Mouse (Mus musculus) left cerebral cortex, adult 8-10 months (tissue): Measurements from ENCODE around the gene Crtc2. TPM values are rescaled to one million over a fixed set of nuclear protein-coding genes. Genes with fewer than 3 reads are reported as not detected.
"Not testable (repeated sequence)": the region's sequence is repeated elsewhere in the genome, so short reads cannot be mapped to it uniquely, and the experiment has no call there.

Source experiments
- DNase-seq, 2 experiments: peaks; one replicate each; pipeline ENCODE4 v3.0.0; 2022; ENCODE audit warnings: low spot score in 2 of 2
- total RNA-seq, 4 experiments: library from RNA; stranded (reverse); gene quantifications; 2 replicates each; pipeline ENCODE4 v1.2.4; 2022

Gene Crtc2
- total RNA-seq, 4 experiments from 2014 or later = 33.0 to 41.6 (median 35.8) TPM

DNA sequence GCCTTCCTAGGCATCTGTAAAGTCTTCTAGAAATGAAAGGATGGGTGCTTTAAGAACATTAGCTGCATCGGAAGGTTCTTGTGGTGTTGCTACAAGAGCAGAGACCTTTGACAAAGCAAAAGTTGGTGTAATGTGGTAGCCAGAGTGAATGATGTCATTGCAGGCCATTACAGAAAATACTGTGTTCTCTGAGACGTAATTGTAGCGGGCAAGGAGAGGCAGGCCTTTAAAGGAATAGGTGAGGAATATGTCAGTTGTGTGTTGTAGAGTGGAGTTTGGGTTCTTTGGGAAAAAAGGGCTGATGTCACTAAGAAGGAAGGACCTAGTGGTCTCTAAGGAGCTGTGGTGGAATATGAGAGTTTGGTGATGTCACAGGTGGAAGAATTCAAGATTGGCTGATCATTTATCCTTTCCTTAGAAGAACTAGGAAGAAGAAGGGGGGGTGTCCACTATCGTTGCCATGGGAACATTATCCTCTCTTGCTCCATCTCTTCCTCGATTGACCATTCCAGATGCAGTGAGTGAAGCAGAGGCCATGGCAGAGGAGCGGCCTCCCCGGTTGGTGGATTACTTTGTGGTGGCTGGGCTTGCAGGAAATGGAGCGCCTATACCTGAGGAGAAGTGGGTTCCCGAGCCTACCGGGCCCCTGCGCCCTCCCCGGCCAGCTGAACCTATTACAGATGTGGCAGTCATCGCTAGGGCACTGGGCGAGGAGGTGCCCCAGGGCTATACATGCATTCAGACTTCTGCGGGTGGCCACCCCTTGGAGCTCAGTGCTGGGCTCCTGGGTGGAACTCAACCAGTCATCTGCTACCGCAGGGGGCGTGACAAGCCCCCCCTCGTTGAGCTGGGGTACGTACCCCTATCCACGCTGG lies 13.2 kb downstream of the Crtc2 start:
- DNase-seq = no peak

DNA sequence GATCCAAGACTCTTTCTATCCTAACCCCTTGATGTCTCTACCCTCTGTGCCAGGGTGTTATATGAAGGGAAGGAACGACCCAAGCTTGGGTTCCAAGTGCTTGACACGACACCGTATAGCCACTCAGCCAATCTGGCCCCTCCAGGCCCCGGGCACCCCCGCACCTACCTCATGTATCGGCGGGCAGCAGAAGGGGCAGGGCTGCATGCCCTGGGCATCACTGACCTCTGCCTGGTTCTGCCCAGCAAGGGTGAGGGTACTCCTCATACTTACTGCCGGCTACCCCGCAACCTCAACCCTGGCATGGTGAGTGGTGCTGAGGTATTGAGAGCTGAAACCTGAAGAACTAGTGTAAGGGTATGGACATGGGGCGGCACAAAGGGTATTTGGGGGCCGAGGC lies 14.2 kb downstream of the Crtc2 start:
- no peak for DNase-seq

DNA sequence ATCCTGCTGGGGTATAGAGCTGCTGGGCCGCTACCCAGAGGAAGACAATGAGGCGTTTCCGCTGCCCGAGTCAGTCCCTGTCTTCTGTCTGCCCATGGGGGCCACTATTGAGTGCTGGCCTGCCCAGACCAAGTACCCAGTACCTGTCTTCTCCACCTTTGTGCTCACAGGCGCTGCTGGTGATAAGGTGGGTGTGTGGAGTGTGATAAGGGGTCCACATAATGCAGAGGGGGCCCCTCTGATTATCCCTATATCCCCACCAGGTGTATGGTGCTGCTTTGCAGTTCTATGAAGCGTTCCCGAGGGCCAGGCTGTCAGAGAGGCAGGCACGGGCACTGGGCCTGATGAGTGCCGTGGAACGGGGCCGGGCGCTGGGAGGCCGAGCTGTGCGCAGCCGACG lies 15.0 kb downstream of the Crtc2 start:
- no peak for DNase-seq

DNA sequence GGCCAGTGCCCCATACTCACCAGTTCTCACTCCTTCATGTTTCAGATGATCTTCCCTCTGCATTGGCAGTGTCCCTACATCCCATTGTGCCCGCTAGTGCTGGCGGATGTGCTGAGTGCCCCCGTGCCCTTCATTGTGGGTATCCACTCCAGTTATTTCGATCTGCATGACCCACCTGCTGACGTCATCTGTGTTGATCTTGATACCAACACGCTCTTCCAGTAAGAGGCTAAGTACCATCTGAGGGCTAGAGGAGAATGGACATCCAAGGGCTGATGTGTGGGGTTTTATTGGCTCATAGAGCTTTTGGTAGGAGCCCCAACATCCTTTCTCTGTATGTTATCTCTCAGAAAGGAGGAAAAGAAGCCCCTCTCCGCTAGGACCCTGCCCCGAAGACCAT lies 16.8 kb downstream of the Crtc2 start:
- DNase-seq = no peak

DNA sequence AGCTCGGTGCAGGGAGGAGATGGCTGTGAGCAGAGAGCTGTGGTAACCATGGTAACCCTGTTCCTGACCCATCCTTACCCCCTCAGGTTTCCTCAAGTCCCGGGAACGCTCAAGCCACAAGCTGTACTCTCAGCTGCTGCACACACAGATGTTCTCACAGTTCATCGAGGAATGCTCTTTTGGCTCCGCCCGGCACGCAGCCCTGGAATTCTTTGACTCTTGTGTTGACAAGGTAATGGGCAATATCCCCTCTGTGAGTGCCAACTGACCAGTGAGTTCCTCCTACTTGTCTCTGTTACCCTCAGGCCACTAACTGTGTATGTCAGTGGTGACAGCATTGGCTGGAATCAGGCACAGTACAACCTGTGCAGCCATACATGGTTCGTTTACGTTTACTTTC lies 18.2 kb downstream of the Crtc2 start:
- DNase-seq = no peak

DNA sequence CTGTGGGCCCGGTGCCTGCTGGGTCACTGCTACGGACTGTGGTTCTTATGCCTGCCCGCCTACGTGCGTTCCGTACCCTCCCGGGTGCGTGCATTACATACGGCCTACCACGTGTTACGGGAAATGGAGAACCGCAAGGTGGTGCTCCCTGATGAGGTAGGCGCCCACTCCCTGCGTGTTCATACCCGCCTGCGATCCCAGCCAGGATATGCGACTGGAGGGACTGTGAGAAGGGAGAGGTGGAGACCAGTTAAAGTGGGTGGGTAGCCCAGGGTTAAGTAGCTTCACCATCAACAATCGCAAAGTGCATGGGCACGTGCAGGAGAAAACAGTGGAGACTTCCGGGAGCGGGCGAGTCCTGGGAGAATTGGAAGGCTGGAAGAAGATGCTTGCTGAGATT lies 19.9 kb downstream of the Crtc2 start:
- no peak for DNase-seq

DNA sequence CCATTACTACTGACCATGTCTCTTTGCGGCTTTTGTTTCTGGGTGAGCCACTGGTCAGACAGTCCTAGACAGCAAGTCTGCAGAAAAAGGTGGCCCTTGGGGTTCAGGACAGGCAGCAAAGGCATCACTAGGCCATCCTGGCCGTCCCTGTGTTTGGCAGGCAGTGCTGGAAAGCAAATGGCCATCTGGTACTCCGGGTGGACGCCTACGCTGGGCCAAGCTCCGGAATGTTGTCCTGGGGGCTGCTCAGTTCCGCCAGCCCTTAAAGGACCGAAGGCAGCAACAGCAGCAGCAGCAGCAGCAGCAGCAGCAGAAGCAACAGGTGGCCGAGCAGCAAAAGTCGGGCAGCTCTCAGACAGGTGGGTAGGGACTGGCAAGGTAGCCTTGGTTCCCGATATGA lies 21.3 kb downstream of the Crtc2 start:
- DNase-seq = no peak

DNA sequence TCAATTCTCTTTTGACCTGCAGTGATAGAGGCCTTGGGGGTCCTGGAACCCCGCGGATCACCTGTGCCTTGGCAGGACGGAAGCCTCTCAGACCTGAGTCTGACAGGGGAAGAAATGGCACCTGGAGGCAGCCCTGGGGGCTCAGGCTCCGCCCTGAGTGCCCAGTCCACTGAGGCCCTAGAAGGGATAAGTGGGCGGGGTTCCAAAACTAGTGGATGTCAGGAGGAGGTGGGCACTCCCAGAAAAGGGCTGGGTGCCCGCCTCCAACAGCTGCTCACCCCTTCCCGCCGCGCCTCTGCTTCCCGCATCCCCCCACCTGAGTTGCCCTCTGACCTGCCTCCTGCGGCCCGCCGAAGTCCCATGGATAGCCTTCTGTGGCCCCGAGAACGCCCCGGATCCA lies 22.9 kb downstream of the Crtc2 start:
- no peak for DNase-seq

DNA sequence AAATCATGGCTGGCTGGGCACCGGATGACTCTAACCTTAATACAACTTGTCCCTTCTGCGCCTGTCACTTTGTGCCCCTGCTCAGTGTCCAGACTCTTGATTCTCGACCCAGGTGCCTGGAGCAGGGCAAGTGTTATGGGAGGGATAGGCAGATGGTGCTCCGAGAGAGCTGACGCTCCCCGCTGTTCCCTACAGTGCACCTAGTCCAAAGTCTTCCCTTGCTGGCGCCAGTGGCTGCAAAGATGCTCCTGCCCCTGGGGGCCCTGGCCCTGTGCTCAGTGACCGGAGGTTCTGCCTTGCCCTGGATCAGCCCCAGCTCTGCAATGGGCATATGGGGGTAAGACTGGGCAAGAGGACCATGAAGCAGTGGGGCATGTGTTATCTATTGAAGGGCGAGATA lies 23.8 kb downstream of the Crtc2 start:
- DNase-seq = no peak

DNA sequence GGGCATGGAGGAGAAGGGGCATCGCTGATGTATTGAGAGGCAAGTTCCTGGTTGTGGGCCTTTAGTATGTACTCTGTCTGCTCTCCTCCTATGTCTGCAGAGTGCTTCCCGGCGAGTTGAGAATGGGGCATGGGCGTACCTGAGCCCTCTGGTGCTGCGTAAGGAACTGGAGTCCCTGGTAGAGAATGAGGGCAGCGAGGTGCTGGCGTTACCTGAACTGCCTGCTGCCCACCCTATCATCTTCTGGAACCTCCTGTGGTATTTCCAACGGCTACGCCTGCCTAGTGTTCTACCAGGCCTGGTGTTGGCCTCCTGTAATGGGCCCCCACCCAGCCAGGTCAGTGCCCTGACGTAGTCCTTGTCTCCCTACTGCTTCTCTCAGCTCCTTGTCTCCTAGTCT lies 24.2 kb downstream of the Crtc2 start:
- no peak for DNase-seq

DNA sequence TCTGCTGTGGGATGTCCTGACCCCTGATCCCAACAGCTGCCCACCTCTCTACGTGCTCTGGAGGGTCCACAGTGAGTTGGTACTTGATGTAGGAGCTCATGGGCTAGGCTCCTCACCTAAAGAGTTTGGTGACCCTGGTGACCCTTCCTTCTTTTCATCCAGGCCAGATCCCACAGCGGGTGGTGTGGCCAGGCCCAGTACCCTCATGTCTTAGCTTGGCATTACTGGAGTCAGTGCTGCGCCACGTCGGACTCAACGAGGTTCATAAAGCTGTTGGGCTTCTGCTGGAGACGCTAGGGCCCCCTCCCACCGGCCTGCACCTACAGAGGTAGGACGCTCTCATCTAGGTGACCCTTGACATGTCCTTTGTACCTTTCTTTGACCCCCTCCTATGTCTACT lies 25.3 kb downstream of the Crtc2 start:
- no peak for DNase-seq

DNA sequence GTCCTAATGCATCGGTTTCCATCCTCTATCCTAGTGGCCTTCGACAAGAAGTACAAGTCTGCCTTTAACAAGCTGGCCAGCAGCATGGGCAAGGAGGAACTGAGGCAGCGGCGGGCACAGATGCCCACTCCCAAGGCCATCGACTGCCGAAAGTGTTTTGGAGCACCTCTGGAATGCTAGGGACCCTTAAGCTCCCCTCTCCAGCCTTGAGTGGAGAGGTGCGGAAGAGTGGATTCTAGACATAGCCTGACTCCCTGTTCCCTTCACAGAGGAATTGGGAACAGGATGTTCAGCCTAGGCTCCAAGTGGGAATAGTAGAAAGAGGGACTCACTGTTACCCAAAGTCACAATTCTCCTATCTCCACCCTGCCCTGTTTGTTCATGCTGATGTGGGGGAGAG lies 25.8 kb downstream of the Crtc2 start:
- DNase-seq = no peak

DNA sequence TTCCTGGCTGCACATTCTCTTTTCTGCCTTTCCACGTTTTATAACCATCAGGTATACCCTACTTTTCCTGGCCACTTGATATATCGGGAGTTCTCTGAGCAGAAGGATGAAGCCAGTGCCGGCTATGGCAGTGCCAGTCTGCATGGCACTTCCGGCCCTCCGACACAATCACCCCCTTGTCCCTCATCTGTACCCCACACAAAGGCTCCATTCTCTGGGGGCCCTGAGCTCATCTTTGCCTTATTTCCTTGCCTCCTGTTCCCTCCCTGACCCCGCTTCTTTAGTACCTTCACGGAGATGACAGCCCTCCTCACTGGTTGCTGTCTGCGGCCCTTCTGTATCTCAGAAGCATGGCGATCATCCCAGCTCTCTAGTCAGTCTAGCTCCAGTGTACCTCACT lies 26.7 kb downstream of the Crtc2 start:
- no peak for DNase-seq

DNA sequence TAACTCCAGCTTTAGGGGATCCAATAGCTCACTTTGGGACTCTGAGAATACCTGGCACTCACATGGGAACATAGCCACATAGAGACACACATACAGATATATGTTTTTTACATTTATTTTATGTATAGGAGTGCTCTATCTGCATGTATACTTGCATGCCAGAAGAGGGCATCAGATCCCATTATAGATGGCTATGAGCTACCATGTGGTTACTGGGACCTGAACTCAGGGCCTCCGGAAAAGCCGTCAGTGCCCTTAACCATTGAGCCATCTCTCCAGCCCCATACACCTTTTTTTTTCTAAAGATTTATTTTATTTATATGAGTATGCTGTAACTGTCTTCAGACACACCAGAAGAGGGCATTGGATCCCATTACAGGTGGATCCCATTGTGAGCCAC lies 30.2 kb downstream of the Crtc2 start:
- no peak for DNase-seq

DNA sequence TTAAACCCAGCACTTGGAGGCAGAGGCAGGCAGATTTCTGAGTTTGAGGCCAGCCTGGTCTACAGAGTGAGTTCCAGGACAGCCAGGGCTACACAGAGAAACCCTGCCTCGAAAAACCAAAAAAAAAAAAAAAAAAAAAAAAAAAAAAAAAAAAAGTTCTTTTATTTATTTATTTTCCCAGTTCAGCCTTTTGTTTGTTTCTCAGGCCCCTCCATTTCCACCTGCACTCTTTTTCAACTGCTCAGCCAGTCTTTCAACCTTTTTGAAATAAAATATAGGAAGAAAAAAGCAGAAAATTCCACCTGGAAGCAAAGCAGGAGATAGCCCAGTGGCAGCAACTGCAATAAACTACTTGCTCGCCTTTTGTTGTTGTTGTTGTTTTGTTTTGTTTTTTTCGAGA lies 35.4 kb downstream of the Crtc2 start:
- DNase-seq = not testable (repeated sequence)

DNA sequence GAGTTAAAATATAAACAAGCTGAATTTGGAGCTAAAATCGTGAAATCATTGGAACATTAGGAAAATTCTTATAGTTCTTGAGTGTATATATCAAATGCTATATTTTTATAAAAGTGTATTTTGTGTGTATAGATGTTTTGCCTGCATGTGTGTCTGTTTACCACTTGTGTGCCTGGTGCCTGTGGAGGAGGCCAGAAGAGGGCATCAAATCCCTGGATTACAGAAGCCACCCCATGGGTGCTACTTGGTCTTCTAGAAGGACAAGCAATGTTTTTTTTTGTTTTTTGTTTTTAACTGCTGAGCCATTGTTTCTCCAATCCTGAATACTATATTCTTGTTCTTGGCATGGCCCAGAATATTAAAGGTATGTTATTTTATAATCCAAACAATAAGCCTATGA lies 36.6 kb downstream of the Crtc2 start:
- no peak for DNase-seq

DNA sequence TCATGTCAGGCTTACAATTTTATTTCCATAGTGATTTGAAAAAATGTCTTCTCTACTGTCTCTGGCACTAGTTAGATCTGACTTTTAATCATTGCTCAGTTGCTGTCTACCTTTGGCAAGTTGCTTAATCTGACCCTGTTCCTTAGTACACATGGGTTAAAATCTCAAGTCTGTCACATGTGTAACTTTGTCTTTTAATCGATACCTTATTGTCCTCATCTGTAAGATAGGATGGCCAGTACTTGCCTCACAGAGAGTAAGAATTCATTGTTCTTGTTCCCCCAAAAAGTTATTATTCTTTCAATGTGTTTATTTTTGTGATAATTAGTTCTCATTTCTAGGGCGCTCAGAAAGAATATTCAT lies 38.0 kb downstream of the Crtc2 start:
- DNase-seq = no peak

DNA sequence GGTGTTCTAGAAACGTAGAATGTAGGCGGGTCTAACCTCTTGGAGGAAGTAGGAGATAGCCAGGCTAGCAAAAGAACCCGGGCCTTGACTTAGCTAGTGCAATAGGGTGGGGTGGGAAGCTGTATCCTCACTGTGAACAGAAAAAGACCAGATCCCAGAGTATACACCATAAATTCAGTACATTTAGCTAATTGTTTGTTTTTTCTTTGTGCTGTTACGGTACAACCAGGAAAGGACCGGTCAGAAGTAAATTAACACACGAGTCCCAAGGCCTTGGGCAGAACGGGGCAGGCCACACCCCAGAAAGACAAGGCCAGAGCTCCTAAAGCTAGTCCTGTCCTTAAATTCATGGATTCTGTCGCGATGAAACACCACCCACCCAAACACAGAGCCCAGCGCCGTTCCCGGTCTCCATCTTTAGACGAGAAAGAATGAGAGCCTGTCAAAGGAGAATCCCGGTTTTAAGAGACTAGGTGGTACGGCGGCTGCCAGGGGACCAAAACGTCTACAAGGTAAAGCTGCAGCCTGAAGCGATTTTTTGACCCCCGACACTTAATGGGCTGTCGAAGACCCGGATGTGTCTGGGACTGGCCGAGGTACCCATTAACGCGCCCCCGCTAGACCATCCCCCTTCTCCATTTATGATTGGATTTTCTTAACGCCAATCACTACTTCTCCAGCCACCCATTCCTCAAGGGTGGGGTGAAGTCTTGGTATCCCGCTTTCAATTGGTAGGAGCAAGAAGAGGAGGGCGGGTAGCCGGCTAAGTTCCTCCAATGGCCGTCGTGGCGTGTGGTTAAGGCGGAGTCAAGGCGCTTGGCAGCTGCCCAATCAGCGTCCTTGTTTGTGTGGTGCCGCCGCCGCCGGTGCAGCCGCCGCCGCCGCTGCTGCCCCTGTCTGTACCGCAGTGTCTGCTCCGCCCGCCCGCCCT lies 38.6 kb downstream of the Crtc2 start, which contains the start of gene Gatad2b:
Gene Gatad2b (plus strand): TSS at position 834 of the 931 bp plus-strand sequence.
- peak; percentile 99 to 100 for DNase-seq

DNA sequence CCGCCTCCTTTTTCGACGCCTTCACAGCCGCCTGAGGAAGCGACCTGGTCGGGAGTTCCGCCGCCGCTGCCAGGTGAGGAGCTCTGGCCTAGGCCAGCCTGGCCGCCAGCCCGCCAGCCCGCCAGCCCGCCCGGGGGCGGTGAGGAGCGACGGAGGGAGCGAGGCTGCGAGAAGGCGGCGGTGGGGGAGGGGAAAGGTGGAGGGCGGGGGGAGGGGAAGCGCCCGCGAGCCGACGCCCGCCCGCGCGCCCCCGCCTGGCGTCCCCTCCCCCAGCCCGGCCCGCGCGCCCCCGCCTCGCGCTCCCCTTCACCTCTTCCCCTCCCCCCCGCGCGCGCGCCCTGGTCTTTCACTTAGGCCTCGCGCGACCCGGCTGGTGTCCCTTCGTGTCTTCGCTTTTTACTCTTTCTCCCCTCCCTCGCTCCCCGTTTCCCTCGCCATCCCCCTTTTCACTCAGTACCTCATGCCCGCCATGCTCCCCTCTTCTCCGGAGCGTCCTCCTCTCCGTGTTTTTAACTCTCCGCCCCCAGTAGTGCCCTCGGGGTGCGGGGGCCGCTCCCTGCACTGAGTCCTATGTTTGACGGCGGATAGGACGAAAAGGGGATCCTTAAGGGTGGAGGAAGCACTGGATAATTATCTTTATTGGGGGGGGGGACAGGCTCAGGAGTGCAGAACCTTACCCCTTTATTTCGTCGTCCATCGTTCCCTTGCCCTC lies 39.5 kb downstream of the Crtc2 start:
- DNase-seq = peak in 1 of 2 experiments; percentile 23

DNA sequence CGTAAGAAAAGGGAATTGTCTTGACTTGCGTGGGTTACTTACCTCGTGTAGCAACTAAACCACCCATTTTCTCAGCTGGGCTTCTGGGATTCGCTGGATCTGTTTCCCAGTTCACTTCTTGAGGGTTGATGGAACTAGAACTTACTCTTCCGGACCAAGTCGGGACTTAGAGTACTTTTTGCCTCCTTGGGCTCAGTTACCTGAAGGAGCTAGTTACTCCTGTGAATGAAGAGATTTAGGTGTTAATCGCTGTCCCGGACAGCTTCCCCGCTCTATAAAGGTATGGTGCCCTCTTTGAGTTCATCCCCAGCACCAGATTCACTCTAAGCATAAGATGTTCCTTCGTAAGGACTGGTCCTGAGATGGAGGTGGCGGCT lies 40.1 kb downstream of the Crtc2 start:
- DNase-seq = no peak

DNA sequence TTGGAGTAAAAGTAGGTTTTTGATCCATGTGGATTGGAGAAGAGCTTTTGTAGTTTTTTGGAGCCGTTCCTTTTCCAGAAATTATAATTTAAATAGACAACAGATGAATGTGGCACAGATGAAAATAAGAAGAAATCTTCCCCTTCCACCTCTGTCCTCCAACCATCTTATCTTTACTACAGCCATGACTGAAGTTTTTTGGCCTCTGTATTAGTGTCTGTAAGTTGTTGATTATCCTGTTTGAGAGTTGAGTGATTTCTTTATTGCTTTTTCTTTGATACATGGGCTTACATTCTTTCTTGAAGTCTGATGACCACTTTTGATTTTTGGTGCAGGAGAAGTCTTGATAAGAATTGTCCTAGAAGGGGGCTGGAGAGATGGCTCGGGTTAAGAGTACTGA lies 40.7 kb downstream of the Crtc2 start:
- DNase-seq = no peak

DNA sequence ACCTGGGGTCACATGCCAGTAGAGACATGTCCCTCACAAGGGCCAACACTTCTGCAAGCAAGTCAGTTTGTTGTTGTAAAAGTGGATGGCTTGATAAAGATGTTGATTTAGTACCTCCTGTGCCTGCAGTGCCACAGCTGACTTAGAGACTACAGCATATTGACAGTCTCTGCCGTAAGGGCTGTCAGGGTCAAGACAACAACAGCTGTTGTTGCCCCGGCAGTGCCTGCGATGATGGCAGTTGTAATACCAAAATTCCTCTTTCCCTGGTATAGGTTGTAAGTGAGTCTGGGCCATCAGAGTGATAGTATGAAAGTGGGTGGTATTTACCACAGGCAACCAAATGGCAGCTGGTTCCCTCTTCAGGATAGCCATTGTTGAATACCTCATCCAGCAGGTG lies 51.8 kb downstream of the Crtc2 start:
- no peak for DNase-seq
